ENCODE assay signal across 17 mouse cellular contexts in the genomic region with DNA sequence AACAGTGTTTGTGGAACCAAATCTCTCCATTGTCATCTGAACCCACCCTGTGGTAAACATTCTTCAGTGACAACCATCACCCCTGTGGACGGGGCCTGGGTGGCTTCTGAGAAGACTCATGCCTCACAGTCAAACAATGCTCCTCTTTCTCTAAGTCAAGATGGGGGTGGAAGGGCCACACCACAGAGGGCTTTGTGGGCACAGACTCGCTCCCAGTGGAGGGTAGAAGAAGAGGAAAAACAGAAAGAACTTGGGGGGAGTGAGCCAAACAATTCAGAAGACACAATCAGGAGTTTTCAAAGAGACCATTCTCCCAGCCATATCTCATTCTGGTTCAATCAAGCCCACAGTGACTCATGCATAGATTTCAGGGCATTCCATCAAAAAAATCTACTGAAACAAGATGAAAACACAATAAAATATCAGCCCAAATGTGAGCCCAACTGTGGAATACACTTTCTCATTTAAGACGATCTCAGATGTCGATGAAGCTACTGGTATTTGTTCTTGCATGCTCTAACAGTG.
"Had no signal": no experiment of that assay in that cellular context is flagged by ENCODE, and none has a peak within 500 bp of the region (broad histone marks: within the 10 kb centered on the region; RNA-seq: fewer than 3 reads in every experiment).

No protein-coding gene starts in this region.

- H3K4me1 ChIP-seq: liver, embryonic 15.5 days; lung, embryonic 15.5 days; midbrain, embryonic 13.5 days; midbrain, embryonic 15.5 days; neural tube, embryonic 12.5 days had no signal

- H3K27ac ChIP-seq: liver, embryonic 15.5 days; lung, embryonic 15.5 days; macrophage; midbrain, embryonic 13.5 days; midbrain, embryonic 15.5 days; neural tube, embryonic 12.5 days had no signal

- H3K4me3 ChIP-seq: liver, embryonic 15.5 days; lung, embryonic 15.5 days; megakaryocyte, embryonic 14.5 days; midbrain, embryonic 13.5 days; midbrain, embryonic 15.5 days; neural tube, embryonic 12.5 days had no signal

- DNase-seq: liver, postnatal 0 days; lung, adult 2 months; lung, postnatal 14 days; lung, postnatal 36 days; right cerebral cortex, postnatal 14 days; right cerebral cortex, postnatal 4 days; spleen, adult 18-20 months; thymus, adult 2 months; thymus, postnatal 14 days; thymus, postnatal 36 days had no signal

- H3K27me3 ChIP-seq: liver, embryonic 15.5 days; lung, embryonic 15.5 days; midbrain, embryonic 13.5 days; midbrain, embryonic 15.5 days; neural tube, embryonic 12.5 days had no signal

- H3K36me3 ChIP-seq: liver, embryonic 15.5 days; lung, embryonic 15.5 days; midbrain, embryonic 13.5 days; midbrain, embryonic 15.5 days; neural tube, embryonic 12.5 days had no signal

- H3K9me3 ChIP-seq: liver, embryonic 15.5 days; lung, embryonic 15.5 days; megakaryocyte, embryonic 14.5 days; midbrain, embryonic 13.5 days; midbrain, embryonic 15.5 days; neural tube, embryonic 12.5 days had no signal
